Mouse (Mus musculus): ENCODE data around the gene Afap1l2. TPM values are rescaled to one million over a fixed set of nuclear protein-coding genes. Genes with fewer than 3 reads are reported as not detected.

Gene Afap1l2
- polyA plus RNA-seq, 1 experiment, result 9.2 TPM

GRCm38 (mm10) chr19:56904095-56904494 is 103.9 kb downstream of the Afap1l2 start:
- Histone ChIP-seq H3K27me3 (replicated peaks; ENCODE audit: control insufficient read depth, insufficient read depth, low read length) (no peaks in the 10 kb centered on the region), H3K27ac (ENCODE audit: insufficient read depth, low read depth, low read length) (no peak overlapping the region), H3K36me3 (ENCODE audit: control insufficient read depth, insufficient read depth, low read length) (no peaks in the 10 kb centered on the region), H3K4me1 (ENCODE audit: control insufficient read depth, insufficient read depth, low read length) (peaks cover 13% of the 10 kb centered on the region), H3K4me3 (ENCODE audit: insufficient read depth, low read depth, low read length) (no peak overlapping the region)
- 71% methylated on average over 3 of the region's 3 CpGs for WGBS
- no peak for DNase-seq
- TF ChIP-seq CTCF (conservative IDR thresholded peaks at IDR 0.05; ENCODE audit: insufficient read depth, insufficient read length, low read depth, low read length) (no peak), POLR2A (IDR thresholded peaks at IDR 0.05; ENCODE audit: low read depth, low read length) (no peak)

- H3K27ac ChIP-seq (ENCODE audit: insufficient read depth, low read depth, low read length), result peak overlapping the region; percentile 62
- peak; percentile 72 for DNase-seq
- TF ChIP-seq CTCF (conservative IDR thresholded peaks at IDR 0.05; ENCODE audit: insufficient read depth, insufficient read length, low read depth, low read length) (no peak), POLR2A (IDR thresholded peaks at IDR 0.05; ENCODE audit: low read depth, low read length) (no peak)
- no peaks in the 10 kb centered on the region for H3K27me3 ChIP-seq (replicated peaks; ENCODE audit: control insufficient read depth, insufficient read depth, low read length)
- H3K36me3 ChIP-seq (ENCODE audit: control insufficient read depth, insufficient read depth, low read length), result no peaks in the 10 kb centered on the region
- peak overlapping the region; percentile 21; the same call in 1 of the 2 replicates for H3K4me3 ChIP-seq (ENCODE audit: insufficient read depth, low read depth, low read length)
- 30% methylated on average over 16 of the region's 16 CpGs for WGBS
- peaks cover 23% of the 10 kb centered on the region for H3K4me1 ChIP-seq (ENCODE audit: control insufficient read depth, insufficient read depth, low read length)
These were observed 110.4 kb downstream of the Afap1l2 start for GRCm38 (mm10) chr19:56897654-56898053.

- Histone ChIP-seq H3K4me3 (ENCODE audit: insufficient read depth, low read depth, low read length) (no peak overlapping the region), H3K36me3 (ENCODE audit: control insufficient read depth, insufficient read depth, low read length) (no peaks in the 10 kb centered on the region), H3K27me3 (replicated peaks; ENCODE audit: control insufficient read depth, insufficient read depth, low read length) (no peaks in the 10 kb centered on the region), H3K27ac (ENCODE audit: insufficient read depth, low read depth, low read length) (no peak overlapping the region), H3K4me1 (ENCODE audit: control insufficient read depth, insufficient read depth, low read length) (peaks cover 15% of the 10 kb centered on the region)
- no peak for DNase-seq
- 89% methylated on average over 5 of the region's 5 CpGs for WGBS
- TF ChIP-seq CTCF (conservative IDR thresholded peaks at IDR 0.05; ENCODE audit: insufficient read depth, insufficient read length, low read depth, low read length) (no peak), POLR2A (IDR thresholded peaks at IDR 0.05; ENCODE audit: low read depth, low read length) (no peak)
These were observed 114.7 kb downstream of the Afap1l2 start for GRCm38 (mm10) chr19:56893326-56893725.

GRCm38 (mm10) chr19:56892586-56892985 is 115.4 kb downstream of the Afap1l2 start:
- H3K27me3 ChIP-seq (replicated peaks; ENCODE audit: control insufficient read depth, insufficient read depth, low read length), result no peaks in the 10 kb centered on the region
- no peak for TF ChIP-seq CTCF (conservative IDR thresholded peaks at IDR 0.05; ENCODE audit: insufficient read depth, insufficient read length, low read depth, low read length)
- TF ChIP-seq POLR2A (IDR thresholded peaks at IDR 0.05; ENCODE audit: low read depth, low read length), result no peak
- 88% methylated on average over 5 of the region's 5 CpGs for WGBS
- H3K36me3 ChIP-seq (ENCODE audit: control insufficient read depth, insufficient read depth, low read length), result no peaks in the 10 kb centered on the region
- H3K27ac ChIP-seq (ENCODE audit: insufficient read depth, low read depth, low read length), result no peak overlapping the region
- DNase-seq, result no peak
- peaks cover 21% of the 10 kb centered on the region for H3K4me1 ChIP-seq (ENCODE audit: control insufficient read depth, insufficient read depth, low read length)
- H3K4me3 ChIP-seq (ENCODE audit: insufficient read depth, low read depth, low read length), result no peak overlapping the region

- Histone ChIP-seq H3K27me3 (replicated peaks; ENCODE audit: control insufficient read depth, insufficient read depth, low read length) (no peaks in the 10 kb centered on the region), H3K4me1 (ENCODE audit: control insufficient read depth, insufficient read depth, low read length) (peaks cover 11% of the 10 kb centered on the region), H3K27ac (ENCODE audit: insufficient read depth, low read depth, low read length) (no peak overlapping the region), H3K4me3 (ENCODE audit: insufficient read depth, low read depth, low read length) (no peak overlapping the region), H3K36me3 (ENCODE audit: control insufficient read depth, insufficient read depth, low read length) (no peaks in the 10 kb centered on the region)
- 70% methylated on average over 2 of the region's 2 CpGs for WGBS
- no peak for DNase-seq
- TF ChIP-seq CTCF (conservative IDR thresholded peaks at IDR 0.05; ENCODE audit: insufficient read depth, insufficient read length, low read depth, low read length) (no peak), POLR2A (IDR thresholded peaks at IDR 0.05; ENCODE audit: low read depth, low read length) (no peak)
These were observed 116.6 kb downstream of the Afap1l2 start for GRCm38 (mm10) chr19:56891438-56891837.

GRCm38 (mm10) chr19:56888654-56889053 is 119.4 kb downstream of the Afap1l2 start:
- no peaks in the 10 kb centered on the region for H3K36me3 ChIP-seq (ENCODE audit: control insufficient read depth, insufficient read depth, low read length)
- peaks cover 7% of the 10 kb centered on the region for H3K4me1 ChIP-seq (ENCODE audit: control insufficient read depth, insufficient read depth, low read length)
- no peak for DNase-seq
- 76% methylated on average over 5 of the region's 5 CpGs for WGBS
- no peak overlapping the region for H3K4me3 ChIP-seq (ENCODE audit: insufficient read depth, low read depth, low read length)
- TF ChIP-seq CTCF (conservative IDR thresholded peaks at IDR 0.05; ENCODE audit: insufficient read depth, insufficient read length, low read depth, low read length) (no peak), POLR2A (IDR thresholded peaks at IDR 0.05; ENCODE audit: low read depth, low read length) (no peak)
- no peak overlapping the region for H3K27ac ChIP-seq (ENCODE audit: insufficient read depth, low read depth, low read length)
- H3K27me3 ChIP-seq (replicated peaks; ENCODE audit: control insufficient read depth, insufficient read depth, low read length), result no peaks in the 10 kb centered on the region

GRCm38 (mm10) chr19:56887879-56888278 is 120.1 kb downstream of the Afap1l2 start:
- no peak overlapping the region for H3K4me3 ChIP-seq (ENCODE audit: insufficient read depth, low read depth, low read length)
- peaks cover 7% of the 10 kb centered on the region for H3K4me1 ChIP-seq (ENCODE audit: control insufficient read depth, insufficient read depth, low read length)
- no peaks in the 10 kb centered on the region for H3K36me3 ChIP-seq (ENCODE audit: control insufficient read depth, insufficient read depth, low read length)
- H3K27me3 ChIP-seq (replicated peaks; ENCODE audit: control insufficient read depth, insufficient read depth, low read length), result no peaks in the 10 kb centered on the region
- no peak for DNase-seq
- H3K27ac ChIP-seq (ENCODE audit: insufficient read depth, low read depth, low read length), result no peak overlapping the region
- WGBS, result 65% methylated on average over 10 of the region's 10 CpGs
- no peak for TF ChIP-seq POLR2A (IDR thresholded peaks at IDR 0.05; ENCODE audit: low read depth, low read length)
- TF ChIP-seq CTCF (conservative IDR thresholded peaks at IDR 0.05; ENCODE audit: insufficient read depth, insufficient read length, low read depth, low read length), result no peak
